Mouse (Mus musculus) intestine, embryonic 14.5 days (tissue): ENCODE measurements around the gene Map3k7cl. TPM values are rescaled to one million over a fixed set of nuclear protein-coding genes. Genes with fewer than 3 reads are reported as not detected.

ENCODE experiments used
- ATAC-seq: fragments of 200-750 bp; cut with Nextera tagmentation; replicated peaks from 2 replicates; pipeline ENCODE4 v1.8.0; 2017; ENCODE audit warnings: low read depth, moderate number of reproducible peaks, moderate TSS enrichment, moderate library complexity; ENCODE audit not compliant: low FRiP score, low TSS enrichment
- DNase-seq: peaks from one replicate; pipeline ENCODE4 v3.0.0-alpha.2; 2018; ENCODE audit warnings: low spot score
- H3K27ac ChIP-seq: fragments of 300-500 bp; sonication (generic); 2 replicates; pipeline ENCODE4 v1.5.1; 2014; ENCODE audit warnings: low read depth, mild to moderate bottlenecking, control low read depth
- H3K27me3 ChIP-seq: fragments of 300-500 bp; sonication (generic); replicated peaks from 2 replicates; pipeline ENCODE4 v1.6.1; 2014; ENCODE audit warnings: low read length, control low read depth; ENCODE audit not compliant: control insufficient read depth, insufficient read depth
- H3K36me3 ChIP-seq: fragments of 300-500 bp; sonication (generic); 2 replicates; pipeline ENCODE4 v1.6.1; 2014; ENCODE audit warnings: low read length, control low read depth; ENCODE audit not compliant: control insufficient read depth, insufficient read depth
- H3K4me1 ChIP-seq: fragments of 300-500 bp; sonication (generic); replicated peaks from 2 replicates; pipeline ENCODE4 v1.6.1; 2014; ENCODE audit warnings: low read length, control low read depth, mixed read lengths; ENCODE audit not compliant: control insufficient read depth, insufficient read depth
- H3K4me2 ChIP-seq: fragments of 300-500 bp; sonication (generic); 2 replicates; pipeline ENCODE4 v1.6.1; 2014; ENCODE audit warnings: low read length
- H3K4me3 ChIP-seq: fragments of 300-500 bp; sonication (generic); 2 replicates; pipeline ENCODE4 v1.5.1; 2014; ENCODE audit warnings: low read depth, low read length, control low read depth, mixed read lengths
- H3K9ac ChIP-seq: fragments of 300-500 bp; sonication (generic); 2 replicates; pipeline ENCODE4 v1.6.1; 2014; ENCODE audit warnings: mild to moderate bottlenecking, low read length
- H3K9me3 ChIP-seq: fragments of 300-500 bp; sonication (generic); 2 replicates; pipeline ENCODE4 v1.6.1; 2016; ENCODE audit warnings: low read length, control low read depth; ENCODE audit not compliant: control insufficient read depth
- WGBS: fragments of 180-500 bp; shearing (Covaris S2); extraction: QIAGEN DNeasy Blood & Tissue Kit; methylation state at CpG from one replicate; pipeline ENCODE4 v1.1.7; 2014; 5-methylcytosine and 5-hydroxymethylcytosine counted together
- polyA plus RNA-seq: library from polyadenylated mRNA; unstranded; fragments of >200 nt; fragmentation: Nextera tagmentation; extraction: Ambion mirVana; gene quantifications from 2 replicates; pipeline ENCODE4 v1.2.1, GENCODE M21; 2014

Gene Map3k7cl
- polyA plus RNA-seq, 1 experiment from 2014 or later, result 0.28 TPM

DNA sequence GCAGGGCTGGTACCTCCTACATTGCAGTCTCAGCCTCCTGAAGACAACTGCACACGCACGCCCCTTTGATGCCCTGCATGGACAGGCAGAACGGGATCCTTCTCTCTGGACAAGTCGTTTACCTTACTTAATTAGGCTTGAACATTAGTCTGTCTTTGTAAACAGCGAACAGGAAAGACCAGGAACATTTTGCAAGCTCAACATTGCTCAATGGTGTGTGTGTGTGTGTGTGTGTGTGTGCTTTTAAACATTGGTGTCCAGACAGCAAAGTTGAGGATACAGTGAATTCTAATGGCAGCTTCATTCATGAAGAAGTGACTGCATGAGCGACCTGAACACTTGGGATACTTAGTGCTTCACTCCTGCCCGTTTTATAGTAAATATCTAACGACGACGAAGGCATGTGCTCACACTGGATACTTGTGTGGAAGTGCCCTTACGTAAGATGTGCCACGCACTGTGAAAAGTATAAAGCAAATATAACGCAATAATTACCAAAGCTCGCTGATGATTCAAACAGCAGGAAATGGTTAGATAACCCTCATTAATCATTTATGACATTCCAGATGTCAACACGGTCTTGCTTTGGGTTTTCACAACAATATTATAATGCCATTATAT lies 59.2 kb downstream of the Map3k7cl start:
- Histone ChIP-seq H3K36me3 (no peaks in the 10 kb centered on the region), H3K27ac (no peak overlapping the region), H3K4me1 (no peaks in the 10 kb centered on the region), H3K9me3 (no peaks in the 10 kb centered on the region), H3K4me3 (no peak overlapping the region), H3K9ac (no peak overlapping the region), H3K4me2 (no peak overlapping the region), H3K27me3 (no peaks in the 10 kb centered on the region)
- no peak for ATAC-seq
- WGBS, result 64% methylated on average over 15 of the region's 15 CpGs
- no peak for DNase-seq

- 0 out of 2 replicates have a peak, but pooled peaks have one; percentile 27 for ATAC-seq
- WGBS, result 85% methylated on average over 6 of the region's 6 CpGs
- no peaks in the 10 kb centered on the region for H3K36me3 ChIP-seq
Measured at GRCm38 (mm10) chr16:87617377-87617776, 64.2 kb downstream of the Map3k7cl start.

GRCm38 (mm10) chr16:87621246-87621645 lies 68.1 kb downstream of the Map3k7cl start:
- no peak for ATAC-seq
- H3K36me3 ChIP-seq, result no peaks in the 10 kb centered on the region

More at GRCm38 (mm10) chr16:87617377-87617776, 64.2 kb downstream of the Map3k7cl start:
- no peak for DNase-seq
- Histone ChIP-seq H3K27ac (no peak overlapping the region), H3K4me3 (no peak overlapping the region), H3K4me1 (no peaks in the 10 kb centered on the region), H3K4me2 (no peak overlapping the region), H3K9ac (no peak overlapping the region), H3K27me3 (no peaks in the 10 kb centered on the region), H3K9me3 (no peaks in the 10 kb centered on the region)

GRCm38 (mm10) chr16:87623881-87624280 lies 70.8 kb downstream of the Map3k7cl start:
- H3K27ac ChIP-seq, result no peak overlapping the region
- H3K9ac ChIP-seq, result no peak overlapping the region
- no peaks in the 10 kb centered on the region for H3K27me3 ChIP-seq
- H3K4me3 ChIP-seq, result no peak overlapping the region
- peak; percentile 33 for DNase-seq
- no peak overlapping the region for H3K4me2 ChIP-seq
- WGBS, result 86% methylated on average over 5 of the region's 5 CpGs
- H3K4me1 ChIP-seq, result no peaks in the 10 kb centered on the region
- H3K9me3 ChIP-seq, result 0 out of 2 replicates have a peak, but pooled peaks cover 6% of the 10 kb centered on the region
- ATAC-seq, result no peak
- H3K36me3 ChIP-seq, result no peaks in the 10 kb centered on the region

More at GRCm38 (mm10) chr16:87621246-87621645, 68.1 kb downstream of the Map3k7cl start:
- Histone ChIP-seq H3K9ac (no peak overlapping the region), H3K4me1 (no peaks in the 10 kb centered on the region), H3K27me3 (no peaks in the 10 kb centered on the region), H3K9me3 (no peaks in the 10 kb centered on the region), H3K27ac (no peak overlapping the region), H3K4me2 (no peak overlapping the region), H3K4me3 (no peak overlapping the region)
- peak; percentile 9 for DNase-seq
- WGBS, result 94% methylated on average over 3 of the region's 3 CpGs

DNA sequence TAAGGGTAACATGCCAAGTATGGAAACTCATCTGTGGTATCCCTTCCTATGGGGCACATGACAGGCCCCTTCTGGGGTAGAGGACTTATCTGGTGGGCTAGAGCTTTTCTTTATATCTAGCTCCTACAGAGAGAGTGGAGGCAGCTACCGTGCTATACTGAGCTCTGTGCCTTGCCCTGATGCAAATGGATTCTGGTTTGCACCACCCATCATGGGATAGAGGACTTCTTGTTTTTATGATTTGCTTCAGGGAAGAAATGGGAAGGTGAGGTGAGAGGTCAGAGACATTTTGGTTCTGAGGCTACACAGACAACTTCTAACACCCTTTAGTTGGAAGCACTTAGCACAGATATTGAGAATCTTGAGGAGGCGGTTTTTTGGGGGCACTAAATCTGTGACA lies 71.8 kb downstream of the Map3k7cl start:
- Histone ChIP-seq H3K9ac (no peak overlapping the region), H3K4me3 (no peak overlapping the region), H3K27ac (no peak overlapping the region), H3K9me3 (0 out of 2 replicates have a peak, but pooled peaks cover 6% of the 10 kb centered on the region), H3K27me3 (no peaks in the 10 kb centered on the region), H3K4me1 (no peaks in the 10 kb centered on the region), H3K4me2 (no peak overlapping the region), H3K36me3 (no peaks in the 10 kb centered on the region)
- no peak for ATAC-seq
- DNase-seq, result peak; percentile 15
- 77% methylated on average over 2 of the region's 2 CpGs for WGBS

DNA sequence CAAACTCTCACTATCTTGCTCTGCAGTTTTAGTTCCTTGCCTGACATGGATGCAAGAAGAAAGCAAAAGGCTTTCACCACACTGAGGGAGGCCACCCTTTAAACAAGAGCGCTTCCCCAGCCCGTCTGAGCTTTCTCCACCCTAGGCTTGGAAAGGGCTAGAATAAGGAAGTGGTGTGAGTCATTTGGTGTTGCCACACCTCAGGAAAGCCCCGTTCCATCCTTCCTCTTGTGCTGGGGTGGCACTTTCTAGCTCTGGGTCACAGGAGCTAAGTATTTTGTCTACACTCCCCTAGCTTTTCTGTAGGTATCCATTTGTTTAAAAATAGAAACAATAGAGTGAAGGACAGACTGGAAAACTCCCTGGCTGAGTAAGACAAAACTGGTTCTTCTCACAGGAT lies 72.2 kb downstream of the Map3k7cl start:
- ATAC-seq, result no peak

DNA sequence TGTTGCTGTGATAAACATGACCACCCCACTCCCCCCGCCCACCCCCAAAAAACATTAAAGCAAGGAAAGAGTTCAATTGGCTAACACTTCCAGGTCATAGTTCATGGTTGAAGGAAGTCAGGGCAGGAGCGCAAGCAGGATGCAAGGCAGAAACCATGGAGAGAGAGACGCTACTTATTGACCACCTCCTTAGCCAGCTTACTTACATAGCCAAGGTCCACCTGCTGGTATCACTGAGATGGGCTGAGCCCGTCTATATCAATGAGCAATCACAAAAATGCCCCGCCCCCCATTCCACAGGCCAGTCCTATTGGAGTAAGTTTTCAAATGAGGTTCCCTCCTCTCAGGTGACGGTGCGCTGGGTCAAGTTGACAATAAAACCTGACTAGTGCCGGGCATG lies 72.7 kb downstream of the Map3k7cl start:
- no peak overlapping the region for H3K27ac ChIP-seq
- H3K36me3 ChIP-seq, result no peaks in the 10 kb centered on the region
- H3K9me3 ChIP-seq, result 0 out of 2 replicates have a peak, but pooled peaks cover 6% of the 10 kb centered on the region
- 92% methylated on average over 8 of the region's 8 CpGs for WGBS
- H3K4me2 ChIP-seq, result no peak overlapping the region
- no peak for DNase-seq
- H3K27me3 ChIP-seq, result no peaks in the 10 kb centered on the region
- no peaks in the 10 kb centered on the region for H3K4me1 ChIP-seq
- no peak overlapping the region for H3K4me3 ChIP-seq
- no peak overlapping the region for H3K9ac ChIP-seq
- no peak for ATAC-seq

More for the DNA sequence above, 72.2 kb downstream of the Map3k7cl start:
- no peaks in the 10 kb centered on the region for H3K27me3 ChIP-seq
- H3K4me3 ChIP-seq, result no peak overlapping the region
- peak; percentile 37 for DNase-seq
- WGBS, result 80% methylated on average over 3 of the region's 3 CpGs
- no peak overlapping the region for H3K4me2 ChIP-seq
- H3K36me3 ChIP-seq, result no peaks in the 10 kb centered on the region
- no peak overlapping the region for H3K27ac ChIP-seq
- H3K9ac ChIP-seq, result no peak overlapping the region
- H3K4me1 ChIP-seq, result no peaks in the 10 kb centered on the region
- H3K9me3 ChIP-seq, result 0 out of 2 replicates have a peak, but pooled peaks cover 6% of the 10 kb centered on the region

DNA sequence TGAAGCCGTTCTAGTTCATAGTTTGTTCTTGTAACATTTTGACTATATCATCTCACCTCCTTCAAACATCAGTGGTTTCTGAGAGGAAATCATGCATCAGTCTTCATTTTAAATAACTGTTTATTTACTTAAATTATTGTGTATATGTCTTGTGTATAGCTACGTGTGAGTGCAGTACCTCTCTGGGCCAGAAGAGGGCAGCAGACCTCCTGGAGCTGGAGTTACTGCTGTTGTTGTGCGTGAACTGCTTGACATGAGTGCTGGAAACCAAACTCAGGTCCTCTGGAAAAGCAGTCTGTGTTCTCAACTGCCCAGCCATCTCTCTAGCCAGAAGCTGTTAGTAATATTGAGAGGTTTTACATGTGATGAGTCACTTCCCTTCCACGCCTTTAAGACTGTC lies 73.6 kb downstream of the Map3k7cl start:
- Histone ChIP-seq H3K9me3 (0 out of 2 replicates have a peak, but pooled peaks cover 6% of the 10 kb centered on the region), H3K4me3 (no peak overlapping the region), H3K27me3 (no peaks in the 10 kb centered on the region), H3K9ac (no peak overlapping the region), H3K27ac (no peak overlapping the region), H3K4me1 (no peaks in the 10 kb centered on the region), H3K4me2 (no peak overlapping the region), H3K36me3 (no peaks in the 10 kb centered on the region)
- no peak for ATAC-seq
- WGBS, result 93% methylated on average over 4 of the region's 4 CpGs
- DNase-seq, result peak; percentile 33

GRCm38 (mm10) chr16:87634709-87635108 lies 81.6 kb downstream of the Map3k7cl start:
- Histone ChIP-seq H3K27ac (no peak overlapping the region), H3K9me3 (no peaks in the 10 kb centered on the region), H3K27me3 (no peaks in the 10 kb centered on the region), H3K4me3 (no peak overlapping the region), H3K9ac (no peak overlapping the region), H3K4me2 (no peak overlapping the region), H3K4me1 (no peaks in the 10 kb centered on the region; the same call in 1 of the 2 replicates), H3K36me3 (no peaks in the 10 kb centered on the region)
- ATAC-seq, result no peak
- DNase-seq, result peak; percentile 15
